Mouse (Mus musculus): ENCODE data around the gene Fndc7. TPM values are rescaled to one million over a fixed set of nuclear protein-coding genes. Genes with fewer than 3 reads are reported as not detected.

Gene Fndc7
- total RNA-seq, 2 experiments from 2014 or later, result 0.10 TPM; not detected in 1

Other genes starting within 250 kb of the Fndc7 start
- gene Clcc1, start 236.1 kb downstream of the Fndc7 start, total RNA-seq (2021), result 10 to 100 TPM; 29.6 to 33.2 TPM
- gene Gpsm2, start 167.7 kb downstream of the Fndc7 start, total RNA-seq (2021), result 10 to 100 TPM; 10.8 to 14.1 TPM
- not detected for gene Aknad1, start 150.3 kb downstream of the Fndc7 start, total RNA-seq (2021)
- 10 to 100 TPM; 24.7 to 28.4 TPM for gene Stxbp3, start 49.5 kb downstream of the Fndc7 start, total RNA-seq (2021)
- gene Prpf38b, start 21.7 kb upstream of the Fndc7 start, total RNA-seq (2021), result 10 to 100 TPM; 44.4 to 50.6 TPM
- 1 to 10 TPM; 1.6 to 2.5 TPM for gene Henmt1, start 49.9 kb upstream of the Fndc7 start, total RNA-seq (2021)
- gene Gm9857, start 50.4 kb upstream of the Fndc7 start, total RNA-seq (2021), result not detected
- 10 to 100 TPM; 25.8 to 27.0 TPM for gene Fam102b, start 137.6 kb upstream of the Fndc7 start, total RNA-seq (2021)
- gene Slc25a54, start 190.5 kb upstream of the Fndc7 start, total RNA-seq (2021), result not detected
- 1 to 10 TPM; 2.8 to 3.2 TPM for gene Slc25a24, start 233.1 kb upstream of the Fndc7 start, total RNA-seq (2021)

Data from layer of hippocampus, adult 18-20 months (tissue).